Mouse (Mus musculus): ENCODE results near the gene Cd36.

DNA sequence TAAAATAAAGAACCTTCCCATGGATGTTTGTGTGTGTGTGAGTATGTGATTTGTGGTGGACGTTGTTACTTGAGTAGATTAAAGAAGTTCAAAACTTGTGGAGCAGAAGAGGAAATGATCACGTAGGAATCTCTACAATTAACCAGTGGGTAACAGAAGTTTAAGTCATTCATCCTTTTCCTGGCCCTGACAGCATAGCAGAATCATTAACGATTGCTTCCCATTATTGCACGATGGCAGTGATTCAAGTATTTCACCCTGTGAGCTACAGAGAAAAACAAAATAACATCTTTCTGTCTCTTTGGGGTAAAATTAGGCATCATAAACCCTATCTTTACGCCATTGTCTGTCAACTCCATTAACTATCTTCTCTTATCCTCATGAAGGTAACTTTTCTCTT is 45.3 kb downstream of the Cd36 start:
- no peak for TF ChIP-seq POLR2A (IDR thresholded peaks at IDR 0.05; ENCODE audit: borderline replicate concordance, extremely low read depth, low read depth, low read length)
- no peak for TF ChIP-seq CTCF (IDR thresholded peaks at IDR 0.05; ENCODE audit: insufficient read depth, low read length)
